Mouse (Mus musculus): ENCODE data around the gene Fam229a.

GRCm38 (mm10) chr4:129481090-129481489 lies 9.9 kb upstream of the Fam229a start:
- TF ChIP-seq CTCF (IDR thresholded peaks at IDR 0.05) (no peak), EP300 (IDR thresholded peaks at IDR 0.05; ENCODE audit: insufficient read depth, low read depth, low read length) (no peak)

Data from heart, adult 2 months (tissue).